Mouse (Mus musculus) brain, embryonic 14.5 days (tissue): ENCODE measurements at regions not wholly inside any gene's neighbourhood (a gene's known extent, or its start where the extent isn't known, plus 50 kb on each side); places are given as distances from the start of the nearest gene placed in this dataset.

Source experiments
- CTCF ChIP-seq: fragments of 200-500 bp; IDR thresholded peaks from 2 replicates; pipeline ENCODE4 v1.5.1; 2012; ENCODE audit warnings: inconsistent platforms, mild to moderate bottlenecking, moderate library complexity, borderline replicate concordance; ENCODE audit not compliant: insufficient read depth, insufficient read length; ENCODE audit errors: extremely low read depth
- POLR2A ChIP-seq: fragments of 200-500 bp; IDR thresholded peaks from 2 replicates; pipeline ENCODE4 v1.6.1; 2012; ENCODE audit warnings: mild to moderate bottlenecking, inconsistent platforms, borderline replicate concordance; ENCODE audit not compliant: poor library complexity, insufficient read depth, insufficient read length, severe bottlenecking; ENCODE audit errors: extremely low read depth

GRCm38 (mm10) chr3:57990738-57991137 lies 142.9 kb upstream of the Pfn2 start:
- TF ChIP-seq POLR2A = no peak
- no peak for TF ChIP-seq CTCF
